Mouse (Mus musculus): ENCODE results near the gene Jak1. TPM values are rescaled to one million over a fixed set of nuclear protein-coding genes. Genes with fewer than 3 reads are reported as not detected.

Jak1 gene
- polyA plus RNA-seq, 1 experiment from 2014 or later = 61.3 TPM

DNA sequence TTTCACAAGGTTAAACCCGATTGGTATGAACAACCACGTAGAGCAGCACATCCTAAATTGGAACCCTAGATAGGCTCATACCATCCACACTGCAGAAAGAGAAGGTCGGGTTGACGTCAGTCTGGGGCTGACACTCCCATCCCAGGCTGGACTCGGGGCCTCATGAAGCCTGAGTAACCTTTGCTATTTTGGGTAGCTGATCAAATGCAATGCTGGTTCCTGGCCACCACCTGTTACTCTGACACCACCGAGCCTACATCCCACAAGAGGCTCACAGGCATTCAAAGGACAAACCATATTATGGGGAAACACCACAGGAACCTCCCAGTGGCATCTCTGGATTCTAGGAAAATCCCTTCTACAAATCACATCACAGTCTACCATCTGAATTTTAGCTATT, 28.3 kb downstream of the Jak1 start:
- no peak overlapping the region for H3K27ac ChIP-seq (ENCODE audit: low read depth, low read length)
- no peak overlapping the region for H3K9ac ChIP-seq (ENCODE audit: low read length)
- H3K4me2 ChIP-seq (ENCODE audit: low read depth) = no peak overlapping the region
- DNase-seq (ENCODE audit: low spot score) (no peak), ATAC-seq (ENCODE audit: insufficient read depth, low FRiP score, low TSS enrichment) (no peak)
- no peaks in the 10 kb centered on the region for H3K27me3 ChIP-seq (ENCODE audit: control insufficient read depth, insufficient read depth, low read length)
- no peaks in the 10 kb centered on the region for H3K9me3 ChIP-seq (ENCODE audit: control insufficient read depth, low read length)
- H3K36me3 ChIP-seq (ENCODE audit: control insufficient read depth, insufficient read depth, low read length) = no peaks in the 10 kb centered on the region
- no peaks in the 10 kb centered on the region for H3K4me1 ChIP-seq (ENCODE audit: control insufficient read depth, insufficient read depth, low read length)
- H3K4me3 ChIP-seq (ENCODE audit: low read depth, low read length) = no peak overlapping the region
- 88% methylated on average over 6 of the region's 6 CpGs for WGBS

- Histone ChIP-seq H3K4me3 (ENCODE audit: low read depth, low read length) (no peak overlapping the region), H3K4me1 (ENCODE audit: control insufficient read depth, insufficient read depth, low read length) (no peaks in the 10 kb centered on the region), H3K36me3 (ENCODE audit: control insufficient read depth, insufficient read depth, low read length) (no peaks in the 10 kb centered on the region), H3K9me3 (ENCODE audit: control insufficient read depth, low read length) (no peaks in the 10 kb centered on the region), H3K27ac (ENCODE audit: low read depth, low read length) (no peak overlapping the region), H3K9ac (ENCODE audit: low read length) (no peak overlapping the region), H3K4me2 (ENCODE audit: low read depth) (no peak overlapping the region), H3K27me3 (ENCODE audit: control insufficient read depth, insufficient read depth, low read length) (no peaks in the 10 kb centered on the region)
- ATAC-seq (ENCODE audit: insufficient read depth, low FRiP score, low TSS enrichment) = no peak
- DNase-seq (ENCODE audit: low spot score) = no peak
- 78% methylated on average over 1 of the region's 1 CpGs for WGBS
Measured at GRCm38 (mm10) chr4:101235964-101236363, 29.1 kb downstream of the Jak1 start.

- no peak overlapping the region for H3K27ac ChIP-seq (ENCODE audit: low read depth, low read length)
- H3K27me3 ChIP-seq (ENCODE audit: control insufficient read depth, insufficient read depth, low read length) = no peaks in the 10 kb centered on the region
- WGBS = 67% methylated on average over 1 of the region's 1 CpGs
- no peak overlapping the region for H3K4me2 ChIP-seq (ENCODE audit: low read depth)
- no peak overlapping the region for H3K4me3 ChIP-seq (ENCODE audit: low read depth, low read length)
- H3K9ac ChIP-seq (ENCODE audit: low read length) = no peak overlapping the region
- ATAC-seq (ENCODE audit: insufficient read depth, low FRiP score, low TSS enrichment) = no peak
- H3K9me3 ChIP-seq (ENCODE audit: control insufficient read depth, low read length) = no peaks in the 10 kb centered on the region
- DNase-seq (ENCODE audit: low spot score) = no peak
- H3K36me3 ChIP-seq (ENCODE audit: control insufficient read depth, insufficient read depth, low read length) = no peaks in the 10 kb centered on the region
- no peaks in the 10 kb centered on the region for H3K4me1 ChIP-seq (ENCODE audit: control insufficient read depth, insufficient read depth, low read length)
Measured at GRCm38 (mm10) chr4:101234753-101235152, 30.3 kb downstream of the Jak1 start.

GRCm38 (mm10) chr4:101234332-101234731, 30.8 kb downstream of the Jak1 start:
- H3K4me2 ChIP-seq (ENCODE audit: low read depth) = no peak overlapping the region
- DNase-seq (ENCODE audit: low spot score) = no peak
- WGBS = 81% methylated on average over 1 of the region's 1 CpGs
- H3K9me3 ChIP-seq (ENCODE audit: control insufficient read depth, low read length) = no peaks in the 10 kb centered on the region
- H3K4me3 ChIP-seq (ENCODE audit: low read depth, low read length) = no peak overlapping the region
- no peaks in the 10 kb centered on the region for H3K36me3 ChIP-seq (ENCODE audit: control insufficient read depth, insufficient read depth, low read length)
- no peak overlapping the region for H3K27ac ChIP-seq (ENCODE audit: low read depth, low read length)
- H3K4me1 ChIP-seq (ENCODE audit: control insufficient read depth, insufficient read depth, low read length) = no peaks in the 10 kb centered on the region
- no peak overlapping the region for H3K9ac ChIP-seq (ENCODE audit: low read length)
- H3K27me3 ChIP-seq (ENCODE audit: control insufficient read depth, insufficient read depth, low read length) = no peaks in the 10 kb centered on the region
- no peak for ATAC-seq (ENCODE audit: insufficient read depth, low FRiP score, low TSS enrichment)

GRCm38 (mm10) chr4:101230621-101231020, 34.5 kb downstream of the Jak1 start:
- H3K9ac ChIP-seq (ENCODE audit: low read length) = no peak overlapping the region
- no peak overlapping the region for H3K4me3 ChIP-seq (ENCODE audit: low read depth, low read length)
- no peaks in the 10 kb centered on the region for H3K36me3 ChIP-seq (ENCODE audit: control insufficient read depth, insufficient read depth, low read length)
- DNase-seq (ENCODE audit: low spot score) (no peak), ATAC-seq (ENCODE audit: insufficient read depth, low FRiP score, low TSS enrichment) (no peak)
- H3K27ac ChIP-seq (ENCODE audit: low read depth, low read length) = no peak overlapping the region
- WGBS = 96% methylated on average over 2 of the region's 2 CpGs
- no peak overlapping the region for H3K4me2 ChIP-seq (ENCODE audit: low read depth)
- H3K9me3 ChIP-seq (ENCODE audit: control insufficient read depth, low read length) = no peaks in the 10 kb centered on the region
- H3K27me3 ChIP-seq (ENCODE audit: control insufficient read depth, insufficient read depth, low read length) = no peaks in the 10 kb centered on the region
- H3K4me1 ChIP-seq (ENCODE audit: control insufficient read depth, insufficient read depth, low read length) = no peaks in the 10 kb centered on the region

DNA sequence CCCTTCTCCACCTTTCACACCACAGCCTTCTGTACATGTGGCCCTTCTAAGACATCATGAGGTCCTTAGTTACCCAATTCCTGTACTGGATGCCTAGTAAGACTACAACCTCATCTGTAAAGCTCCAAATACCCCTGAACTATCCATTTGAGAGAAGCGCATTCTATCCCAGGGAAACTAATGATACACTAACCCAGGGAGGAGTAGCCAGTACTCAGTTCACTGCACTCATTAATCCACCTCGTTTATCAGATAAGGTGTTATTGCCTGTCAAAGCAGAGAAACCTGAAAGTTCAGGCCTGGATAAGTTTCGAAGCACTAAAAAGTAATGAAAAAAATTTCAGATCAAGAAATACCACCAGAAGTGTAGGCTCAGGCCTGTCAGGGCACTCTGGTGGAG, 37.7 kb downstream of the Jak1 start:
- ATAC-seq (ENCODE audit: insufficient read depth, low FRiP score, low TSS enrichment) = no peak

GRCm38 (mm10) chr4:101225984-101226383, 39.1 kb downstream of the Jak1 start:
- H3K9ac ChIP-seq (ENCODE audit: low read length) = no peak overlapping the region
- H3K4me1 ChIP-seq (ENCODE audit: control insufficient read depth, insufficient read depth, low read length) = no peaks in the 10 kb centered on the region
- H3K4me2 ChIP-seq (ENCODE audit: low read depth) = no peak overlapping the region
- H3K36me3 ChIP-seq (ENCODE audit: control insufficient read depth, insufficient read depth, low read length) = no peaks in the 10 kb centered on the region
- no peak overlapping the region for H3K27ac ChIP-seq (ENCODE audit: low read depth, low read length)
- H3K4me3 ChIP-seq (ENCODE audit: low read depth, low read length) = no peak overlapping the region
- H3K27me3 ChIP-seq (ENCODE audit: control insufficient read depth, insufficient read depth, low read length) = no peaks in the 10 kb centered on the region
- ATAC-seq (ENCODE audit: insufficient read depth, low FRiP score, low TSS enrichment) (no peak), DNase-seq (ENCODE audit: low spot score) (no peak)
- H3K9me3 ChIP-seq (ENCODE audit: control insufficient read depth, low read length) = no peaks in the 10 kb centered on the region
- 94% methylated on average over 5 of the region's 5 CpGs for WGBS

More for the DNA sequence above, 37.7 kb downstream of the Jak1 start:
- Histone ChIP-seq H3K4me1 (ENCODE audit: control insufficient read depth, insufficient read depth, low read length) (no peaks in the 10 kb centered on the region), H3K27me3 (ENCODE audit: control insufficient read depth, insufficient read depth, low read length) (no peaks in the 10 kb centered on the region), H3K4me2 (ENCODE audit: low read depth) (no peak overlapping the region), H3K9me3 (ENCODE audit: control insufficient read depth, low read length) (no peaks in the 10 kb centered on the region), H3K36me3 (ENCODE audit: control insufficient read depth, insufficient read depth, low read length) (no peaks in the 10 kb centered on the region), H3K27ac (ENCODE audit: low read depth, low read length) (no peak overlapping the region), H3K9ac (ENCODE audit: low read length) (no peak overlapping the region), H3K4me3 (ENCODE audit: low read depth, low read length) (no peak overlapping the region)
- no peak for DNase-seq (ENCODE audit: low spot score)
- 96% methylated on average over 3 of the region's 3 CpGs for WGBS

- DNase-seq (ENCODE audit: low spot score) = no peak
- no peak overlapping the region for H3K4me2 ChIP-seq (ENCODE audit: low read depth)
- no peak overlapping the region for H3K9ac ChIP-seq (ENCODE audit: low read length)
- no peak overlapping the region for H3K4me3 ChIP-seq (ENCODE audit: low read depth, low read length)
- no peak overlapping the region for H3K27ac ChIP-seq (ENCODE audit: low read depth, low read length)
- H3K4me1 ChIP-seq (ENCODE audit: control insufficient read depth, insufficient read depth, low read length) = no peaks in the 10 kb centered on the region
- H3K9me3 ChIP-seq (ENCODE audit: control insufficient read depth, low read length) = no peaks in the 10 kb centered on the region
- no peaks in the 10 kb centered on the region for H3K36me3 ChIP-seq (ENCODE audit: control insufficient read depth, insufficient read depth, low read length)
- H3K27me3 ChIP-seq (ENCODE audit: control insufficient read depth, insufficient read depth, low read length) = no peaks in the 10 kb centered on the region
- no peak for ATAC-seq (ENCODE audit: insufficient read depth, low FRiP score, low TSS enrichment)
- WGBS = 96% methylated on average over 2 of the region's 2 CpGs
Measured at GRCm38 (mm10) chr4:101220946-101221345, 44.1 kb downstream of the Jak1 start.

DNA sequence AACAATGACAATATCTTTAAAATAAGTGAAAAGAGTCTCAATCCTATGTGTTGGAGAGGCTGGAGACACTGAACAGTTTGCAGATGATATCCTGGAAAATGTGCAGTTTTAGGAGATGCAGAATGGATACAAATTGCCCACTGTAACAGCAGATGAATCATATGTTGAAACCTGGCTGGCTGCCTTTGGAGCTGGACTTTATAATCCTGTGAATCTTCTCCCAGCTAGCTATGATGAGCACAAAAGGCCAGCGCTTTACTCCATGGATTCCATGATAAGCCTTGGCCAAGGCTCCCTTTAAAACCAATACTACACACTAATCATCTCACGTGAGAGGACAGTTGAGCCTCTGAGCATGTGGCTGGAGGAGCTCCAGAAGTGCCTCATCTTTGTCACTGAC, 45.2 kb downstream of the Jak1 start:
- 90% methylated on average over 2 of the region's 2 CpGs for WGBS
- Histone ChIP-seq H3K4me3 (ENCODE audit: low read depth, low read length) (no peak overlapping the region), H3K9ac (ENCODE audit: low read length) (no peak overlapping the region), H3K27me3 (ENCODE audit: control insufficient read depth, insufficient read depth, low read length) (no peaks in the 10 kb centered on the region), H3K4me1 (ENCODE audit: control insufficient read depth, insufficient read depth, low read length) (no peaks in the 10 kb centered on the region), H3K9me3 (ENCODE audit: control insufficient read depth, low read length) (no peaks in the 10 kb centered on the region), H3K27ac (ENCODE audit: low read depth, low read length) (no peak overlapping the region), H3K4me2 (ENCODE audit: low read depth) (no peak overlapping the region), H3K36me3 (ENCODE audit: control insufficient read depth, insufficient read depth, low read length) (no peaks in the 10 kb centered on the region)
- ATAC-seq (ENCODE audit: insufficient read depth, low FRiP score, low TSS enrichment) (no peak), DNase-seq (ENCODE audit: low spot score) (no peak)
